Mouse (Mus musculus) right cerebral cortex, postnatal 25 days (tissue): ENCODE measurements around the gene Wdhd1.

Experiments used
- DNase-seq: peaks from one replicate; pipeline ENCODE4 v3.0.0; 2022

Gene Wdhd1

DNA sequence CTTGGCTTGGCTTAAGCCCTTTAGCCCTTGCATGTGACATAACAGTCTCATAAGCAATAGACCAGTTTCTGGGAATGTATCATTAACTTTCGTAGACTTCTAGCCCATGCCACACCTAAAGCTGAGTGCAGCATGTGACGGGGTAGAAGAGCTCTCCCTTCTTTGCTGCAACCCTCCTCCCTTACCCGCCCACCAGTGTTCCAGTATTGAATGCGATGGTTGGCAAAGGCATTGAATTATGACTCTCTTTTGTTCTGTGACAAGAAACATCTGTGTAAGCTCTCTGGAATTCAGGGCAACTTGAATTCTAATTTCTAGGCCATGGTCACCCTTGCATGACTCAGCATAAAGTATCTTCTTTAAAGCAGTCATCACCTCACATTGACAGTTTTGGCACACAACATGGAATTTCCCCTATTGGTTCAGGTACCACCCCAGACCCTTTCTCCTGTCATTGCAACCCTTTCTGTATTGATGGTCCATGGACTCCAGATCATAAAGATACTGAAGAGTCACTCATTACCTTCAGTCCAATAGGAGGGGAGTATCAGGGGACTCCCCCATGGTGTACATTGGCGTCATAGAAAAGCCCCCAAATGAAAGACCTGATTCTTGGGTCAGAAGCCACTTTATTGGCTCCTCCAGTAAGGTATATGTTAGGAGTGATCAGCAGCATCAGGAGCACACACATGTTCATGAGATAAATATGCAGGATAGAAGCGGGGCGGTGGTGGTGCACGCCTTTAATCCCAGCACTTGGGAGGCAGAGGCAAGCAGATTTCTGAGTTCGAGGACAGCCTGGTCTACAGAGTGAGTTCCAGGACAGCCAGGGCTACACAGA, 57.7 kb downstream of the Wdhd1 start:
- no peak for DNase-seq

DNA sequence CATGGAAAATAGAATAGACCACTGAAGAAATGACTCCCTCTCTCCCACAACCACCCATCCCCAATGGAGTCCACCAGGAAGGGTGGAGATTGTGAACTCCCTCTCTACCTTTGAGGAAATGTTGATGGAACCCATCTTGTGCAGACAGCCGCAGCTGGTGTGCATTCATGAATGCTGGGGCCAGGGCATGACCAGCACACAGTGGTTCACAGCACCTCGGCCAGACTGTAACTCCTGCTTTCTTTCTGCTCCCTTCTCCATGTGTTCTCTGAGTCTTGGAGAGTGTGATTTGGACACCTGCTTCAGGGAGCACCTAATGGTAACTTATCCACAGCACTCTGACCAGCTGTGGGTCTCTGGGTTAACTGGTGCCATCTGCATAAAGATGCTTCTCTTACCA, 60.1 kb downstream of the Wdhd1 start:
- DNase-seq = no peak

DNA sequence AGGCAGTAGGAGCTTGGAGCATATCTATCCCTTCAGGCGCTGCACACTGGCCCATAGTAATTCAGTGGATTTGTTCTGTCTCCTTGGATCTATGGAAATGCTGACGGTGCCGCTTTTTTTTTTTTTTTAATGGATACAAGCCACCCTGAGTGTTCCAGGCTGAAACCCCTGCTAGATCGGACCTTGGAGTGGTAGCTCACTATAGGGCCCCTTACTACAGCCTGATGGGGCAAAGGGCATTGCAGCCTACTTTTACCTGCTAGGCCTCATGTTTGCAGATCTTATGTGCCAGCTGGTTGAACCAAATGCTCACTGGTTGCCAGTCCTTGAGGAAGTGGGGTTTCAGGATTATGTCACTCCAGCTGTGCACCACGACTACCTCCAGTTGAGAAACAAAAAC, 62.3 kb downstream of the Wdhd1 start:
- DNase-seq = no peak

DNA sequence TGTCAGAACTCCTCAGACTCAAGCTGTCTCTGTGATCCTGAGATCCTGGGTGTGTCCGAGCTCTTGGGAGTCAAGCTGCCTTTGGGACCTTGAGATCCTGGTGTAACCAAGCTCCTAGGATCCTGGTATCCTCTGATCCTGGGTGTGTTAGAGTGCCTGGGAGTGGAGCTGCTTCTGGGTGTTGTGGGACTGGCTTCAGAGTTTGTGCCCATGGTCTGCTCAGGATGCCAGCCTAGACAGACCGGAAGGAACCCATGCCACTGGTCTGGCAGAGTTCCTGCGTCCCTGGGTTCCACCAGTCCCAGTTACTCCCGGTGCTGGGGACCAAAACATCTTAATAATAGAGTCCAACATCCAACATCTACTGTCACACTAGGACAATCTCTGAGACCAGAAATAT, 63.4 kb downstream of the Wdhd1 start:
- DNase-seq = no peak

DNA sequence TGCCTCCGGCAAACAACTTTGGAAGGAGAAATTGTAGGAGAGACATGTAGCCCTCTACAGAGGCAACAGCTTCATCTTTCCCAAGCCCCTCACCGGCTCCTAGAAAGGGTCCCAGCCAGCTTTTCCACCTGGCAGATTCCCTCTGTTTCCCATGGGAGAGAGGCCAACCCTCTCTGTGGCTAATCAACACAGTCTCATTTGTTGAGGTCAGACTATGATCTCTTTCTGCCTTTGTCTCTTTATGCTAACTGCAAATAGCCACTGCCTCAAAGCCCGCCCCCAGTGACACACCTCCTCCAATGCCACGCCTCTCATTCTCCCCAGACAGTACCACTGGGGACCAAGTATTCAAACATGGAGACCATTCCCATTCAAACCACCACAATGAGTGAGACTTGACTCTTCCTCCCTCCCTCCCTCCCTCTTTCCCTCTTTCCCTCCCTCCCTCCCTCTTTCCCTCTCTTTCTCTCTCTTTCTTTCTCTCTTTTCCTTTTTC, 66.9 kb downstream of the Wdhd1 start:
- no peak for DNase-seq

DNA sequence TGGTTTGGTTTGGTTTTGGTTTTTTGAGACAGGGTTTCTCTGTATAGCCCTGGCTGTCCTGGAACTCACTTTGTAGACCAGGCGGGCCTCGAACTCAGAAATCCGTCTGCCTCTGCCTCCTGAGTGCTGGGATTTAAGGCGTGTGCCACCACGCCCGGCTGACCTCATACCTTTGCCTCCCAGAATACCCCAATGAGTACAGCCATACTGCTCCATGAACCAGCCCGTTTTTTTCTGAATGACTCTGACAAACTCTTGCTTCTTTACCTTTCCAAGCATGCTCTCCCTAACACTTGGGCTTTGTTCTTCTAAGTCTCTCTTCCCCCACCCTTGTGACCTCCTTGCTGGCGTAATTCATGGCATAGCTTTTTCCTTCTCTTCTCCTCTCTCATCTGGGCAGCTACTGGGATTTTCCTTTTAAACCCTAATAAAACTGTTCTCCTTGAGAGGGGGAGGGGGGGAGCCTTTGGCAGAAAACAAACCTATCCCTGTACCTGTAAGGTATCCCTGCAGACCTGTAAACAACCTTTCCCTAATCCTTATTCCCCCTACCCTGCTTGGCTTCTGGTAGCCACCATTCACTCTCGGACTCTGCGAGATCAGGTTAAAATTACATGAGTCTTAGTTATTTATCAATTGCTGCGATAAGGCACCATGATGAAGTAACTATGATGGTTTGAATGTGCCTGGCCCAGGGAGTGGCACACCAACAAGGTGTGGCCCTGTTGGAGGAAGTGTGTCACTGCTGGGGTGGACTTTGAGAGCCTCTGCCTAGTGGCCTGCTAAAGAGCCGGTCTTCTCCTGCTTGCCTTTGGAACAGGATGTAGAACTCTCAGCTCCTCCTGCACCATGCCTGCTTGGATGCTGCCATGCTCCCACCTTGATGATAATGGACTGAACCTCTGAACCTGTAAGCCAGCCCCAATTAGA, 67.8 kb downstream of the Wdhd1 start:
- no peak for DNase-seq

DNA sequence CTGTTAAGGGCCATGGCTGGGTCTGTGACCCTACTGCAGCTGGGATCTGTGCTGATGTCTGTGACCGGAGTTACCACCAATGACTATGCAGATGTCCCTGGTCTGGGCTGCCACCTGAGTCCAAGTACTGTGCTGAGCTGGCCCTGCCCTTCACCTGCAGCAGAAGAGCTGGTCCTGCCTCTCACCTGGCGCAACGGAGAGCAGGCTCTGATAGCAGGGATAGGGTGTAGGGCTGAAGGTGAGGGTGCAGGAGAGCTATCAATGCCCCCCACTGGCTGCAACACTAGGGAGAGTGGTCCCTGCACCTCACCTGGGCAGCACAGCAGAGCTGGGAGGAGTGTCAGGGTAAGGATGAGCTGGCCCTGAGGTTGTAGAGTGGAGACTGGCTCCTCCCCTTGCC, 70.1 kb downstream of the Wdhd1 start:
- DNase-seq = no peak

DNA sequence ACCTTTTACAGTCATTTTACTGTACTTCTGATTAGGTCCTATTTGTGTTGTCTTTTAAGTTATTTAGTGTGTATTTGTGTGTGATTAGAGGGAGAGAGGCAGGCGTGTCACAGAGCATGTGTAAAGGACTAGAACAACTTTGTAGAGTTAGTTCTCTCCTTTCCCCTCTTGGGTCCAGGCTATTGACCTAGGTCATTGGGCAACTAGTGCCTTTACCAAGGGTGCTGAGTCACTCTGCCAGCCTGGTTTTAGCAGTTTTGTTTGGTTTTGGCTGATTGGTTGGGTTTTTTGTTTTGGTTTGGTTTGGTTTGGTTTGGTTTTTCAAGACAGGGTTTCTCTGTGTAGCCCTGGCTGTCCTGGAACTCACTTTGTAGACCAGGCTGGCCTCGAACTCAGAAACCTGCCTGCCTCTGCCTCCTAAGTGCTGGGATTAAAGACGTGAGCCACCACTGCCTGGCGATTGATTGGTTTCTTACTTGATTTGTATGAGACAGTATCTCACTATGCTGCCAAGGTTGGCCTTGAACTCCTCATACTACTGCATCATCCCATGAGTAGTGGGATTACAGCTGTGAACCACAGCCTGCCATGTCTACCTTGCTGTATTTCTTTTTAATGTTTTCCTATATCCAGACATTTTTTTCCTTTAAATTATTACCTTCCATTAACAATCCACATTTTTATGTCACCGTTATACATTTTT, 71.2 kb downstream of the Wdhd1 start:
- DNase-seq = no peak

DNA sequence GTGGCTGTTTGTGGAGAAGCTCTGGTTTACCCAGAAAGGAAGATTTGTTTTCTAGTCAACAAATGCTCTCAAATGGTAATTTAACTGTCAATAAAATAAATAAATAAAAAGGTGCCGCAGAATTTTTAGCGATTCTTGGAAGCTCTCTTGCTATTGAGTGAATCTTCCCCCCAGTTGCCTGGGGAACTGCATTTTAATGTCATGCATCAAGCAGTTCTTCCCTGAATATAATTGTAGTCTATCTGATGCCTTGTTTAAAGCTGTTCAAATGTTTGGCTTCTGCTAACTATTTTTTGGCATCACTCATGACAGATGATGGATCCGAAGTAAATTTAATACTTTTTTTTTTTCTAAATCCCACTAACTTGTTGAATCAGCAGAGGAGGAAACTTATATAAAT, 79.3 kb downstream of the Wdhd1 start:
- DNase-seq = no peak

DNA sequence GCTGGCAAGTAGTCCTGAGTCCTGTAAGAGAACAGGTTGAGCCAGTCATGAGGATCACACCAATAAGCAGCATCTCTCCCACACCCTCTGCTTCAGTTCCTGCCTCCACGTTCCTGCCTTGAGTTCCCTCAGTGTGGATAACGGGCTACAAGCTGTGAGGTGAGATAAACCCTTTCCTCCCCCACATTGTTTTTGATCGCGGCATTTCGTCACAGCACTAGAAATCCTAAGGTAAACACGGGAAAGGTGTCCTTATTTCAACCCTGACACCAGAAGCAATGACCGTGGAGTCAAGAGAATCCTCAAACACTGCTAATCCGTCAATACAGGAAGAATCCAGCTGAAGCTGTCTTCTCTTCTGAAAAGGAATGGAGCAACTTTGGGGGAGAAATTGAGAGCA, 79.9 kb downstream of the Wdhd1 start:
- DNase-seq = no peak

DNA sequence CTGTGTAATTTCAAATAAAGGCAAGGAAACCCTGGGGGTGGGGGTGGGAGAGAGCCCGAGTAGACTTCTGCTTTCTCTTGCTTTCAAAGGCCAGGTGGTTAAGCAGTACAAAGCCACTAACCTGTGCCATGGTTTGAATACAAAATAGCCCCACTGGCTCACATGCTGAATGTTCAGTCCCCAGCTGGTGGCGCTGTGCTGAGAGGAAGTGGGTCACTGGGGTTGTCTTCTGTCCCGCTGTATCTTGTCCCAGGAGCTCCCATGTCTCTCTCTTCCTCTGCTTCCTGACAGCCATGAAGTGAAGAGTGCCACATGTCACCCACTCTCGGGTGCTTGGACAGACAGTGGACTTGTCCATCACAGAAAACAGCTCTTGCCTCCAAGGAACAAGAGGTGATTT, 82.6 kb downstream of the Wdhd1 start:
- no peak for DNase-seq

DNA sequence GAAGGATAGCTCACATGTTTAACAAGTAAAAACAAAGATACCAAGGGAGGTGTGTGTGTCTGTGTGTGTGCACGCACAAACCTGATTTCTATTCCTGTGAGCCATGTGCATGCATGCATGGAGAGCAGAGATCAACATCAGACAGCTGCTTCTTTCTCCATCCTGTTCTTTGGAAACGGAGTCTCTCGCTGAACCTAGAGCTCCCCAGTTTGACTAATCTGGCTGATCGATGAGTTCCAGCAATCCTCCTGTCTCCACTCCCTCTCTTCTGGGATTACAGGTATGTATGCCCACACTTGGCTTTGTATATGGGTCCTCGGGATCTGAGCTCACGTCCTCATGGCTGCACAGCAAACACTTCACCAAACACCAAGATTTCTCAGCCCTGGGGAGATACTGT, 83.2 kb downstream of the Wdhd1 start:
- no peak for DNase-seq

DNA sequence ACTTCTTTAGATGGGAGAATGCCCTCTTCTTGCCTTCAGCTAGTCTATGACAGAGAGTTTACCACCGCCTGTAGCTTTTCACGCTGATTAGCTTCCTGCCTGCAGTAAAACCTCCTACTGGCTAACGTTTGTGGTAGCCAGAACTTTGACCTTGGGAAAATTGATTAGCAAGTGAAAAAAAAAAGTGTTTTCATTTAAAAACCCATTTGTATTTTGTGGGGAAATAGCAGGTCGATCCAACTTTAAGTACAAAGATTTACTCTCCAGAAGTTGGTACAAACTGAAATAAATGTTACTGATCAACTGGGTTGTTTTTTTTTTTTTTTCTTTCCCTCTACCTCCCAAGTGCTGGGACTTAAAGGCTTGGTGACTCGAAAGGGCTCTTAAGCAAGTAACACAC, 84.8 kb downstream of the Wdhd1 start:
- DNase-seq = no peak
